Mouse (Mus musculus) limb, embryonic 12.5 days (tissue): Measurements from ENCODE around the gene Mia. TPM values are rescaled to one million over a fixed set of nuclear protein-coding genes. Genes with fewer than 3 reads are reported as not detected.
A peak's percentile ranks its signal among the peaks of the same experiment; 100 is the strongest.

Experiments
- ATAC-seq: fragments of 200-750 bp; cut with Nextera tagmentation; 2 replicates; pipeline ENCODE4 v1.8.0; 2017; ENCODE audit warnings: low read depth, moderate TSS enrichment; ENCODE audit not compliant: insufficient number of reproducible peaks, insufficient read depth, low FRiP score, low TSS enrichment
- H3K27ac ChIP-seq: fragments of 300-500 bp; sonication (generic); 2 replicates; pipeline ENCODE4 v1.5.1; 2016; ENCODE audit warnings: mild to moderate bottlenecking, moderate library complexity
- H3K27me3 ChIP-seq: fragments of 300-500 bp; sonication (generic); 2 replicates; pipeline ENCODE4 v1.6.1; 2016; ENCODE audit warnings: mild to moderate bottlenecking, moderate library complexity
- H3K36me3 ChIP-seq: fragments of 300-500 bp; sonication (generic); 2 replicates; pipeline ENCODE4 v1.6.1; 2016; ENCODE audit warnings: mild to moderate bottlenecking, moderate library complexity
- H3K4me1 ChIP-seq: fragments of 300-500 bp; sonication (generic); replicated peaks from 2 replicates; pipeline ENCODE4 v1.6.1; 2016
- H3K4me2 ChIP-seq: fragments of 300-500 bp; sonication (generic); 2 replicates; pipeline ENCODE4 v1.6.1; 2016; ENCODE audit warnings: mild to moderate bottlenecking, moderate library complexity
- H3K4me3 ChIP-seq: fragments of 300-500 bp; sonication (generic); replicated peaks from 2 replicates; pipeline ENCODE4 v1.5.1; 2016; ENCODE audit warnings: mild to moderate bottlenecking
- H3K9ac ChIP-seq: fragments of 300-500 bp; sonication (generic); replicated peaks from 2 replicates; pipeline ENCODE4 v1.6.1; 2016; ENCODE audit warnings: mild to moderate bottlenecking, moderate library complexity
- H3K9me3 ChIP-seq: fragments of 300-500 bp; sonication (generic); 2 replicates; pipeline ENCODE4 v1.6.1; 2016; ENCODE audit warnings: mild to moderate bottlenecking, moderate library complexity
- WGBS: fragments of 180-500 bp; shearing (Covaris S2); methylation state at CpG from one replicate; pipeline ENCODE4 v1.1.7; 2016; 5-methylcytosine and 5-hydroxymethylcytosine counted together
- polyA plus RNA-seq: library from polyadenylated mRNA; unstranded; fragments of >200 nt; fragmentation: Nextera tagmentation; extraction: Ambion mirVana; gene quantifications from 2 replicates; pipeline ENCODE4 v1.2.1, GENCODE M21; 2016

Mia gene
- polyA plus RNA-seq, 1 experiment from 2014 or later: 23.8 TPM

DNA sequence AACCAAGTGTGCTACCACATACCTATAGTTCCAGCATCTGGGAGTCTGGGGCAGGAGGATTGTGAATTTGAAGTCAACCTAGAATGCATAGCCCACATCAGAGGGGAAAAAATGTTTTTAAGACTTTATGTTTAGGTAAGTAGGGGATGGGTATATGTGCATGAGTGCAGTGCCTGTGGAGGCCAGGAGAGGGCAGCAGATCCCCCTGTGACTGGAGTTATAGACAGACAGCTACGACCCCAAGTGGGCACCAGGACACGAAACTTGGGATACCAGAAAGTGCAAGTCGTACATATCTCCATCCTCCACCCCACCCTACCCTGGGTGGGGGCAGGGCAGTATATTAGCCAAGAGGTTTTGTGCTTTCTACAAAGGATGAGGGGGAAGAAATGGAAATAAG lies 4.0 kb upstream of the Mia start:
- peaks cover 71% of the 10 kb centered on the region for H3K36me3 ChIP-seq
- WGBS: 75% methylated on average over 3 of the region's 3 CpGs
- H3K4me1 ChIP-seq: no peaks in the 10 kb centered on the region
- H3K9me3 ChIP-seq: peaks cover 9% of the 10 kb centered on the region; the same call in 1 of the 2 replicates
- H3K27me3 ChIP-seq: no peaks in the 10 kb centered on the region
- no peak overlapping the region for H3K9ac ChIP-seq
- H3K27ac ChIP-seq: no peak overlapping the region
- H3K4me2 ChIP-seq: no peak overlapping the region
- no peak overlapping the region for H3K4me3 ChIP-seq
- ATAC-seq: no peak

DNA sequence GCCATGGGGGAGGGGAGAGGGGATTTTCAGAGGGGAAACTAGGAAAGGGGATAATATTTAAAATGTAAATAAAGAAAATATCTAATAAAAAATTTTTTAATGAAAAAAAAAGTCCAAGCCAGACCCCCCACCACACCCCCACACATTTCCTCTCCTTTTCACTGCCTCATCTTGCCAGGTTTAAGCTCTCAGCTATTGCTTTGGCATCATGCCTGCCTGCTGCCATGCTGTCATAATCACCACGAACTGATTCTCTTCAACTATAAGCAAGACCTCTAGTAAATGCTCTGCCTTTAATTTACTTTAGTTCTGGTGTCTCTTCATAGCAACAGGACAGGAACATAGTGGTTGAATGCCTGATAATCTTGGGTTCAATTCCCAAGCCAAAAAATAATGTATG lies 1.5 kb upstream of the Mia start:
- Histone ChIP-seq H3K9ac (no peak overlapping the region), H3K4me1 (peaks cover 3% of the 10 kb centered on the region; the same call in 1 of the 2 replicates), H3K4me3 (no peak overlapping the region), H3K9me3 (peaks cover 9% of the 10 kb centered on the region; the same call in 1 of the 2 replicates), H3K27me3 (no peaks in the 10 kb centered on the region), H3K4me2 (no peak overlapping the region), H3K36me3 (peaks cover 47% of the 10 kb centered on the region), H3K27ac (no peak overlapping the region)
- 84% methylated on average over 1 of the region's 1 CpGs for WGBS
- no peak for ATAC-seq

DNA sequence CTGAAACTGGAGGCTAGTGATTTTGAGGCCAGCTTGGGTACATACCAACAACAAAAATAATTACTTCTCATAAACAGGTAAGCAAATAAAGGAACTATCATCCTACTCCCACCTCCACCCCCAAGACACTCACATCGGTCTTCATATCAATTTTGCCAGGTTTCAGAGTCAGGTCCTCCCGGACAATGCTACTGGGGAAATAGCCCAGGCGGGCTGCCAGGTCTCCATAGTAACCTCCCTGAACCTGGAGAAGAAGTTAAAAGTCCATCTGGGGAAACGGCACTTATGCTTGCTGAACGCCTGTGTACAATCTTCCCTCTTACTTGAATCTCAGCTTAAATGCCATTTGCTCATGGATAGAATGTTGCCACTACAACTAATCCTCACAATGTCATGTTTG lies 921 bp downstream of the Mia start:
- ATAC-seq: no peak
- H3K27me3 ChIP-seq: no peaks in the 10 kb centered on the region
- peaks cover 3% of the 10 kb centered on the region; the same call in 1 of the 2 replicates for H3K4me1 ChIP-seq
- no peak overlapping the region for H3K9ac ChIP-seq
- H3K9me3 ChIP-seq: 0 out of 2 replicates have a peak, but pooled peaks cover under 1% of the 10 kb centered on the region
- H3K4me2 ChIP-seq: peak overlapping the region; percentile 57
- H3K4me3 ChIP-seq: peak overlapping the region; percentile 65
- 81% methylated on average over 5 of the region's 5 CpGs for WGBS
- H3K27ac ChIP-seq: peak overlapping the region; percentile 86; the same call in 1 of the 2 replicates
- peaks cover 26% of the 10 kb centered on the region for H3K36me3 ChIP-seq

DNA sequence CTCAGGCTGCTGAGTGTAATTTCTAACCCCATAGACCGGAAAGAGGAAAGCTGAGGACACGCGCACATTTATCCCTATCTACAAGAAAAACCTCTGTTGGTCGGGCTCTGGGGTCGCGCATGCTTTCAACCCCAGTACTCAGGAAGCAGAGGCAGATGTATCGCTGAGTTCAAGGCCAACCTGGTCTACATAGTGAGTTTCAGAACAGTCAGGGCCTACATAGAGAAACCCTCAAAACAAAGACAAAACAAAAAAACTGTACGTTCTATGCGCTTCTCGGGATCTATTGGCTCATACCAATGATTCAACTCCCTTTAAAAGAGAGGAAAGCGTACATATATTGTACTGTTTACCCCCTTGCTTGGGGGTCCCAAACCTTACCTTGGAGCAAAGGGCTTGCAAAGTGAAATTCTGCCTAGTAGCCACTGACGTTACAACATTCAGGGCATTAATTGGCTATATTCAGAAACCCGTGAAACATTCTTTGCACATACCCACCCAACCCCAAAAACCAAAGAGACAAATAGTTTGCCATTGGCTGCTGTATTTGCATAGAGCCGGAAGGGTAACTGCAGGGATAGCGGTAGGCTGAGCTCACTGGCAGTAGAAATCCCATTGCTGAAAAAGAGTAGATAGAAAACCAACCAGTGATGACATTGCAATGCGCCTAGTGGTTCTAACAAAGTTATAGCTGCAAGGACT lies 1.6 kb downstream of the Mia start:
- Histone ChIP-seq H3K36me3 (peaks cover 26% of the 10 kb centered on the region), H3K9ac (0 out of 2 replicates have a peak overlapping the region, but pooled peaks have one; percentile 12), H3K4me3 (peak overlapping the region; percentile 65), H3K27me3 (no peaks in the 10 kb centered on the region), H3K4me1 (peaks cover 3% of the 10 kb centered on the region; the same call in 1 of the 2 replicates), H3K4me2 (peak overlapping the region; percentile 57), H3K27ac (peak overlapping the region; percentile 68), H3K9me3 (no peaks in the 10 kb centered on the region)
- WGBS: 48% methylated on average over 16 of the region's 16 CpGs
- no peak for ATAC-seq

DNA sequence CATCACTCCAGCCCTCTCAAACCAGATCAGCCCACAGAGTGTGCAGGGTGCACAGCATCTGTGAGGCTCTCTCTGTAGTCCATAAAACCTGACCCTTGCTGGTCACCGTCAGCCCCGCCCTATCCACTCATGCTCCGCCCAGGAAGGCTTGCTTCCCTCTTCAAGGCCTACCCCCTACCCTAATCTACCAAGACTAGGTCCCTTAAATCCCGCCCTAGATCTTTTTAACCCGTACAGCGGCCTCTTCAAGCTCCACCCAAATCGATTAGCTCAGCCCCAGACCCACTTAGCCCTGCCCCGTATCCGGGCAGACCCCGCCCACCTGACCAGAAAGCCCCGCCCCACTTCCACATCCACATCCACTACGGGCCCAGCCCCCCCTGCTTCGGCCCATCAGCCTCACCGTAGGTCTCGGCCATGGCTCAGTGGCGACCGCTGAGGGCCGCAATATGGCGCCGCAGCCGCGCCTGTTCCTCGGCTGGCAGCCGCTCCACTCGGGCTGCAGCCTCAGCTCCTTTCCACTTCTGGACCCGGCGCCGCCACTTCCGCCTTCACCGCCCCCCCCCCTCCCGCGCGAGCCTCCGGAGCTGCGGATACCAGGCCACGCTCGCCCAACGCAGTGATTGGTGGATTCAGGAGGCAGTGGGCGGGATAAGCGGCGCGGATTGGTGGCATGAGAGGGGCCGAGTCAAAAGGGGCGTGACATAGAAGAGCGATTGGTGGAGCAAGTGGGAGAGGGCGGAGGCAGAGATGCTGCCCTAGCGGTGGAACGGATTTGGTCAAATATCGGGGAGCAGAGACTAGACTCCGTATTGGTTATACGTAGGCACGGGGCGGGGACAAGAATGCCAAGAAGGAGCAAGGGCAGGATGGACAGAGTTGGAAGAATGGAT lies 2.4 kb downstream of the Mia start, which contains the start of gene Rab4b:
Gene Rab4b, minus strand, starts transcription at position 573 of the 893 bp plus-strand sequence.
- H3K36me3 ChIP-seq: peaks cover 27% of the 10 kb centered on the region
- H3K4me3 ChIP-seq: peak within 1 kb of the TSS; percentile 65
- peak within 1 kb of the TSS; percentile 93 for H3K27ac ChIP-seq
- H3K9me3 ChIP-seq: no peaks in the 10 kb centered on the region
- H3K4me2 ChIP-seq: peak within 1 kb of the TSS; percentile 57
- peak within 1 kb of the TSS; percentile 54 for H3K9ac ChIP-seq
- peaks cover 3% of the 10 kb centered on the region; the same call in 1 of the 2 replicates for H3K4me1 ChIP-seq
- WGBS: under 1% methylated on average over 52 of the region's 53 CpGs
- ATAC-seq: peak; percentile 96
- no peaks in the 10 kb centered on the region for H3K27me3 ChIP-seq

DNA sequence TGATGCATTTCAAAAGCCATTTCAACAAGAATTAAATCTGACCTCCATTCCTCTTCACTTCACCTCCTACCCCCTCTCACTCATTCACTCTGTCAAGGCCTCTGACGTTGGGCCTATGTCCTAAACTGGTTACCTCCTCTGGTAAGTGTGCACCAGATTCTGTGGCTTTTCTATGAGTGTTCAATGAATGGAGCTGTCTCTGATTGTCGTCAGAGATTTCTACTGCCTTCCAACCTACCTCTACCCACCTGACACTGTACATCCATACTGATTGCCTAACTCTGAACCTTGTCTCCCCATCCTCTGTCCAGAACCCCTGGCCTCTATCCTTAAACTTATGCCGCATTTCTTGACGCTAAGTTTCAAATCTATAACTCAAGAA lies 3.0 kb downstream of the Mia start:
- no peaks in the 10 kb centered on the region for H3K27me3 ChIP-seq
- peaks cover 3% of the 10 kb centered on the region; the same call in 1 of the 2 replicates for H3K4me1 ChIP-seq
- H3K4me2 ChIP-seq: peak overlapping the region; percentile 57
- H3K9me3 ChIP-seq: no peaks in the 10 kb centered on the region
- peak overlapping the region; percentile 93 for H3K27ac ChIP-seq
- peak overlapping the region; percentile 65 for H3K4me3 ChIP-seq
- 0 out of 2 replicates have a peak overlapping the region, but pooled peaks have one; percentile 40 for H3K9ac ChIP-seq
- no peak for ATAC-seq
- peaks cover 25% of the 10 kb centered on the region for H3K36me3 ChIP-seq
- 24% methylated on average over 4 of the region's 4 CpGs for WGBS

DNA sequence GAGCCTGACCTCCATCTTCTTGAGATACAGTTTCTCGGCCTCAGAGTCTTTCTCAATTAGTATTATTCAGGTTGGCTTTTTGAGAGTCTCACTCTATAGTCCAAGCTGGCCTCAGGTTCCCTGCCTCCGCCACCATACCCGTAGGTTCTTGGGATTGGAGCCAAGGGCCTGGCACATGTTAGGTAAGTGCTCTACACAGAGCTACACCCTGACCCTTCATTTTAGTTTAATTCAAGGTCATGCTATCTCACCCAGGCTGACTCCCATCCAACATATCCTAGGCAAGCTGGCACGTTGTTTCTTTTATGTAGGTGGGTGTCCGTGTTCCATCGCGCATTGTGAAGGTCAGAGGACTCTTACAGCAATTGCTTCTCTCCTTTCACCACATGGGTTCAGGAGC lies 6.1 kb downstream of the Mia start:
- H3K27ac ChIP-seq: no peak overlapping the region
- 96% methylated on average over 7 of the region's 7 CpGs for WGBS
- peaks cover 48% of the 10 kb centered on the region for H3K36me3 ChIP-seq
- H3K27me3 ChIP-seq: no peaks in the 10 kb centered on the region
- H3K4me1 ChIP-seq: peaks cover 3% of the 10 kb centered on the region; the same call in 1 of the 2 replicates
- H3K4me3 ChIP-seq: no peak overlapping the region
- H3K9ac ChIP-seq: no peak overlapping the region
- ATAC-seq: no peak
- H3K4me2 ChIP-seq: no peak overlapping the region
- H3K9me3 ChIP-seq: no peaks in the 10 kb centered on the region

DNA sequence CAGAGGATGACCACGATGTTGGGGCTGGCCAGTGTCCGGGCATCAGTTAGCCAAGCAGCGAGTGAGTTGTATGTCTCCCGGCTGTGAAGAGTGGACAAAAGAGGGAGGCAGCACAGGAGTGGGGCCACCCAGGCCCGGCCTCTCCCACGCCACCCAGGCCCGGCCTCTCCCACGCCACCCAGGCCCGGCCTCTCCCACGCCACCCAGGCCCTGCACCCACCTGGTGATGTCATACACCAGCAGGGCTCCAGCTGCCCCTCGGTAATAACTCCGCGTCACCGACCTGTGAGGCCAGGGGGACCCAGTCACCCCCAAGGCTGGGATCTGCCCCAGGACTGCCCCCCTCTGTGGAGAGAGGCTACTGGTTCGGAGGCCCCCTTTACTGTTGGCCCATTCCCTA lies 6.5 kb downstream of the Mia start:
- peaks cover 48% of the 10 kb centered on the region for H3K36me3 ChIP-seq
- WGBS: 93% methylated on average over 15 of the region's 15 CpGs

DNA sequence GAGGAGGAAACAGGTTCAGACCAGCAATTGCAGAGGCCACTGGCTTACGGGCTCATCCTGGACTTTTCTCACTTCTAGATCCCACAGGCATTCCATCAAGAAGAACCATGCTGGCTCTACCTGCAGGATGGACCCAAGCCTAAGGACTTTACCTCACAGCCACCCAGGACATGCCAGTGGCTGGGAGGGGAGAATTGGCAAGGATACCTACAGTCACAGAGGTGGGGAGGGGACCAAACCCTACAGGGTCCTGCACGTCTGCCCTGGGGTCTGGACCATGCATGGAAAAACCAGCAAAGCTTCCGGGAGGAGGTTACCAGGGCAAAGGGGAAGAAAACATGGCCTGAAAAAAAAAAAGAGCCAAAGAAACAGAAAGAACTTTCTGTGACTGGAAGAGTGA lies 10.0 kb downstream of the Mia start:
- no peaks in the 10 kb centered on the region for H3K27me3 ChIP-seq
- no peak overlapping the region for H3K27ac ChIP-seq
- ATAC-seq: no peak
- H3K4me1 ChIP-seq: peaks cover 9% of the 10 kb centered on the region; the same call in 1 of the 2 replicates
- WGBS: 88% methylated on average over 3 of the region's 3 CpGs
- no peak overlapping the region for H3K4me3 ChIP-seq
- H3K36me3 ChIP-seq: peaks cover 48% of the 10 kb centered on the region
- H3K9me3 ChIP-seq: no peaks in the 10 kb centered on the region
- no peak overlapping the region for H3K4me2 ChIP-seq
- H3K9ac ChIP-seq: 0 out of 2 replicates have a peak overlapping the region, but pooled peaks have one; percentile 4

More for the DNA sequence above, 6.5 kb downstream of the Mia start:
- H3K27me3 ChIP-seq: no peaks in the 10 kb centered on the region
- no peak overlapping the region; the same call in 1 of the 2 replicates for H3K9ac ChIP-seq
- no peak overlapping the region for H3K27ac ChIP-seq
- no peak for ATAC-seq
- no peaks in the 10 kb centered on the region for H3K9me3 ChIP-seq
- H3K4me3 ChIP-seq: no peak overlapping the region
- H3K4me2 ChIP-seq: no peak overlapping the region
- peaks cover 3% of the 10 kb centered on the region; the same call in 1 of the 2 replicates for H3K4me1 ChIP-seq

DNA sequence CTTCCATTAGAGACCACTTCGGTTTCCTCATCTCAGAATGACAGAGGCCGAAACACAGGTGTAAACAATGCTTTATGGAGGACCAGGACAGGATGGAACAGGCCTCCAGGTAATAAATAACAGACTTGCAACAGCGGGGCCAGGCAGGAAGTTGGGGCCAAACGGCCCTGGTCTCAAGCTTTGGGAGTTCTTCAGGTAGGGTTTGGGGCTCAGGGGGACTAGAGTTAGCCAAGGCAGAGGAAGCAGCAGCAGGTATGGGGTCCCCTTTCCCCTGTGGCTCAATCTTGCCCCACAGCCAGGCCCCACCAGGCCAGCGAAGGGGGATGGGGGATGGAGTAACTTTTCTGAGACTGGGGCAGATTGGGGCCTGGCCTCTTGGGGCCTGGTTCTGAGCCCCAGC lies 12.6 kb downstream of the Mia start:
- WGBS: 70% methylated on average over 5 of the region's 5 CpGs
- no peak overlapping the region for H3K4me2 ChIP-seq
- H3K9ac ChIP-seq: no peak overlapping the region; the same call in 1 of the 2 replicates
- H3K4me1 ChIP-seq: peaks cover 32% of the 10 kb centered on the region
- H3K9me3 ChIP-seq: no peaks in the 10 kb centered on the region
- peaks cover 52% of the 10 kb centered on the region for H3K36me3 ChIP-seq
- no peak for ATAC-seq
- no peak overlapping the region for H3K27ac ChIP-seq
- H3K27me3 ChIP-seq: no peaks in the 10 kb centered on the region
- H3K4me3 ChIP-seq: no peak overlapping the region
